Comparison of ENCODE assay signal across 20 mouse cellular contexts in the genomic region with DNA sequence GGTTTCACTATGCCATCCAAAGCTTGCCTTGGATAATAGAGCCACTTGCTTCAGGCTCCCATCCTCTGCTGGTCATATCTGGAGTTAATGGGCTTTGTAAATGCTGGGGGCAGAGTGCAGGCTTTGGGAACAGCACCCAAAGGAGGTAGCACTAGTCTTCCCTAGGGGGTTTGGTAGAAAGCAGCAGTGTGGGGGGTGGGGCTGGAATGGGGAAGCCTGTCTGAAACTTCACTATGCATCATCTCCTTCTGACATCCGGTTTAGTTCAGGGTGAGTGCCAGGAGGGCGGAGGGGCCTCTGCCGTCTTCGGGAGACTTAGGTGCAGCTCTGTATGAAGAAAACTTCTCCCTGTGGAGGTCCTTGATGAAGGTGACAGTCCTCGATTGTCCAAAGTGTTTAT.
DNase-seq lines count a peak whose midpoint lies in the region; ATAC-seq and TF ChIP-seq lines count a peak whose summit lies in the region.
"Had no signal": no experiment of that assay in that cellular context is flagged by ENCODE, and none has a peak within 500 bp of the region (broad histone marks: within the 10 kb centered on the region; RNA-seq: fewer than 3 reads in every experiment).

No protein-coding gene starts in this region.

- H3K9ac ChIP-seq in liver, postnatal 0 days (replicated peaks), result no peak overlapping the region; the same call in 1 of the 2 replicates
- no peak overlapping the region for H3K9ac ChIP-seq in liver, embryonic 12.5 days
- peak overlapping the region; percentile 44 for H3K9ac ChIP-seq in MEL (ENCODE audit: control insufficient read depth, low read depth, low read length, poor library complexity, severe bottlenecking)
- H3K9ac ChIP-seq: embryonic facial prominence, embryonic 13.5 days; forebrain, postnatal 0 days; heart, embryonic 15.5 days; hindbrain, embryonic 12.5 days; limb, embryonic 12.5 days; midbrain, embryonic 13.5 days had no signal

- no peak for TF ChIP-seq RAD21 in MEL (IDR thresholded peaks at IDR 0.05; ENCODE audit: low read depth, low read length)

- no peak for TF ChIP-seq CTCF in liver, postnatal 0 days (IDR thresholded peaks at IDR 0.05; ENCODE audit: low read depth)
- no peak for TF ChIP-seq CTCF in MEL (IDR thresholded peaks at IDR 0.05 in 2 of 3, conservative IDR thresholded peaks at IDR 0.05 in 1 of 3; ENCODE audit: control insufficient read depth in 1 of 3, insufficient read depth in 1 of 3, low read depth in 2 of 3, low read length in 3 of 3, poor library complexity in 1 of 3, severe bottlenecking in 1 of 3)

- DNase-seq in liver, postnatal 0 days, result peak; percentile 55
- DNase-seq in MEL (ENCODE audit: low read depth, low spot score), result peak; percentile 75
- DNase-seq in thymus, postnatal 0 days (ENCODE audit: low spot score), result peak; percentile 32
- DNase-seq in neural tube, embryonic 10.5 days (ENCODE audit: extremely low spot score, low spot score), result no peak
- no peak for DNase-seq in ovary, postnatal 14 days (ENCODE audit: low spot score)
- DNase-seq: adrenal gland, adult 2 months; cerebellum, adult 2 months; forebrain, postnatal 0 days; gastrocnemius, adult 2 months; heart, adult 18-20 months; lung, postnatal 36 days had no signal

- WGBS in liver, postnatal 0 days (ENCODE audit: insufficient replicate concordance), result 44% methylated on average over 5 of the region's 5 CpGs
- WGBS in liver, embryonic 12.5 days (ENCODE audit: insufficient replicate concordance), result 46% methylated on average over 5 of the region's 5 CpGs
- 8% methylated on average over 5 of the region's 5 CpGs for WGBS in macrophage (ENCODE audit: missing documents)

- H3K4me1 ChIP-seq in liver, postnatal 0 days (ENCODE audit: insufficient read depth), result peaks cover 28% of the 10 kb centered on the region
- H3K4me1 ChIP-seq in liver, embryonic 12.5 days, result peaks cover 31% of the 10 kb centered on the region
- H3K4me1 ChIP-seq in MEL (ENCODE audit: control insufficient read depth in 1 of 2, insufficient read depth in 2 of 2, low read length in 2 of 2), result peaks cover 7 to 25% of the 10 kb centered on the region in 2 experiments
- H3K4me1 ChIP-seq: heart, embryonic 15.5 days; midbrain, embryonic 13.5 days had no signal

- no peaks in the 10 kb centered on the region for H3K9me3 ChIP-seq in liver, postnatal 0 days (ENCODE audit: low read length)
- no peaks in the 10 kb centered on the region for H3K9me3 ChIP-seq in liver, embryonic 12.5 days (replicated peaks)
- H3K9me3 ChIP-seq in MEL (replicated peaks; ENCODE audit: insufficient read depth, low read length), result no peaks in the 10 kb centered on the region
- H3K9me3 ChIP-seq: embryonic facial prominence, embryonic 13.5 days; G1E; heart, embryonic 15.5 days; hindbrain, embryonic 12.5 days; limb, embryonic 12.5 days; midbrain, embryonic 13.5 days had no signal

- no peak overlapping the region for H3K4me3 ChIP-seq in liver, postnatal 0 days (ENCODE audit: low read depth, low read length)
- H3K4me3 ChIP-seq in liver, embryonic 12.5 days, result no peak overlapping the region
- H3K4me3 ChIP-seq in MEL (ENCODE audit: control insufficient read depth in 1 of 2, insufficient read depth in 1 of 2, low read depth in 2 of 2, low read length in 2 of 2), result peak overlapping the region; percentile 34 to 44
- H3K4me3 ChIP-seq in macrophage (ENCODE audit: inconsistent target), result no peak overlapping the region
- H3K4me3 ChIP-seq: embryonic facial prominence, embryonic 13.5 days; gastrocnemius, adult 2 months; heart, embryonic 15.5 days; hindbrain, embryonic 12.5 days; limb, embryonic 12.5 days; midbrain, embryonic 13.5 days had no signal

- no peak overlapping the region for H3K27ac ChIP-seq in liver, postnatal 0 days (ENCODE audit: low read depth)
- no peak overlapping the region for H3K27ac ChIP-seq in liver, embryonic 12.5 days
- no peak overlapping the region for H3K27ac ChIP-seq in MEL (ENCODE audit: control insufficient read depth, low read depth, low read length)
- H3K27ac ChIP-seq in macrophage, result peak overlapping the region; percentile 51
- H3K27ac ChIP-seq: embryonic facial prominence, embryonic 13.5 days; gastrocnemius, adult 2 months; heart, embryonic 15.5 days; hindbrain, embryonic 12.5 days; limb, embryonic 12.5 days; midbrain, embryonic 13.5 days had no signal

- H3K4me2 ChIP-seq in liver, postnatal 0 days (ENCODE audit: low read depth, low read length), result peak overlapping the region; percentile 34; the same call in 1 of the 2 replicates
- no peak overlapping the region for H3K4me2 ChIP-seq in liver, embryonic 12.5 days
- H3K4me2 ChIP-seq: embryonic facial prominence, embryonic 13.5 days; heart, embryonic 15.5 days; hindbrain, embryonic 12.5 days; limb, embryonic 12.5 days; midbrain, embryonic 13.5 days had no signal

- no peak for ATAC-seq in liver, postnatal 0 days
- ATAC-seq in liver, embryonic 12.5 days, result no peak
- ATAC-seq in erythroblast, adult 5-6 weeks (replicated peaks; ENCODE audit: low FRiP score, poor library complexity, severe bottlenecking), result no peak
- ATAC-seq: forebrain, postnatal 0 days; midbrain, embryonic 13.5 days had no signal

- H3K27me3 ChIP-seq in liver, postnatal 0 days (ENCODE audit: insufficient read depth, low read length), result no peaks in the 10 kb centered on the region
- peaks cover 15% of the 10 kb centered on the region; the same call in 1 of the 2 replicates for H3K27me3 ChIP-seq in liver, embryonic 12.5 days (replicated peaks)
- H3K27me3 ChIP-seq in MEL (ENCODE audit: control insufficient read depth in 1 of 2, insufficient read depth in 2 of 2, low read length in 2 of 2), result no peaks in the 10 kb centered on the region
- H3K27me3 ChIP-seq: heart, embryonic 15.5 days; midbrain, embryonic 13.5 days had no signal

- no peaks in the 10 kb centered on the region for H3K36me3 ChIP-seq in liver, postnatal 0 days (replicated peaks; ENCODE audit: insufficient read depth, low read length)
- H3K36me3 ChIP-seq in liver, embryonic 12.5 days, result no peaks in the 10 kb centered on the region
- H3K36me3 ChIP-seq in MEL (ENCODE audit: control insufficient read depth in 1 of 2, insufficient read depth in 2 of 2, low read length in 2 of 2) (peaks cover 0 to 13% of the 10 kb centered on the region in 2 experiments; a peak in 2 of 4 replicates), macrophage (ENCODE audit: inconsistent target) (no peaks in the 10 kb centered on the region)
- H3K36me3 ChIP-seq: embryonic facial prominence, embryonic 13.5 days; G1E; heart, embryonic 15.5 days; hindbrain, embryonic 12.5 days; limb, embryonic 12.5 days; midbrain, embryonic 13.5 days had no signal

- no peak; a peak in 1 of 4 replicates for TF ChIP-seq POLR2A in MEL (IDR thresholded peaks at IDR 0.05; ENCODE audit: control insufficient read depth in 1 of 2, insufficient read depth in 1 of 2, low read depth in 1 of 2, low read length in 2 of 2, poor library complexity in 1 of 2)

- H3K79me2 ChIP-seq in MEL (ENCODE audit: control insufficient read depth, insufficient read depth, low read length, poor library complexity), result no peaks in the 10 kb centered on the region
- H3K79me2 ChIP-seq in macrophage (ENCODE audit: inconsistent target), result no peaks in the 10 kb centered on the region

- TF ChIP-seq EP300 in liver, postnatal 0 days (IDR thresholded peaks at IDR 0.05; ENCODE audit: low read depth), result no peak
- TF ChIP-seq EP300 in MEL (IDR thresholded peaks at IDR 0.05; ENCODE audit: low read depth in 1 of 2, low read length in 2 of 2), result no peak; a peak in 2 of 4 replicates

TF ChIP-seq in MEL, 35 proteins besides CTCF, POLR2A, EP300 and RAD21:
- TF ChIP-seq USF2 (IDR thresholded peaks at IDR 0.05; ENCODE audit: borderline replicate concordance in 1 of 2, insufficient read depth in 1 of 2, low read depth in 1 of 2, low read length in 2 of 2) (no peak), ETS1 (IDR thresholded peaks at IDR 0.05; ENCODE audit: low read depth, low read length) (0 out of 2 replicates have a peak, but pooled peaks have one; percentile 19), UBTF (IDR thresholded peaks at IDR 0.05; ENCODE audit: borderline replicate concordance, insufficient read depth, low read depth, low read length) (no peak), USF1 (IDR thresholded peaks at IDR 0.05; ENCODE audit: low read depth, low read length) (no peak), MEF2A (IDR thresholded peaks at IDR 0.05; ENCODE audit: extremely low read depth, insufficient replicate concordance, low read depth, low read length, poor library complexity, severe bottlenecking) (no peak), HCFC1 (IDR thresholded peaks at IDR 0.05; ENCODE audit: low read depth, low read length) (0 out of 2 replicates have a peak, but pooled peaks have one; percentile 19)

Comparison
In these comparisons a context has a peak if more than half of its experiments do, and no peak if none do; other contexts are left out.
1. DNase-seq: peak in liver, postnatal 0 days (single experiment), MEL (single experiment) and thymus, postnatal 0 days (single experiment); none in neural tube, embryonic 10.5 days (single experiment) and ovary, postnatal 14 days (single experiment).
2. H3K4me3 ChIP-seq: peak in MEL (2 of 2); none in liver, postnatal 0 days (single experiment), liver, embryonic 12.5 days (single experiment) and macrophage (single experiment).